Comparison of ENCODE assay signal across 13 mouse cellular contexts in genomic region chr6:41544381-41544924, GRCm38 (mm10). TPM values are rescaled to one million over a fixed set of nuclear protein-coding genes. Genes with fewer than 3 reads are reported as not detected.
DNase-seq lines count a peak whose midpoint lies in the region; ATAC-seq and TF ChIP-seq lines count a peak whose summit lies in the region.
"Had no signal": no experiment of that assay in that cellular context is flagged by ENCODE, and none has a peak within 500 bp of the region (broad histone marks: within the 10 kb centered on the region; RNA-seq: fewer than 3 reads in every experiment).

No protein-coding gene starts in this region.

- peak overlapping the region; percentile 10; the same call in 1 of the 2 replicates for H3K9ac ChIP-seq in heart, embryonic 16.5 days (ENCODE audit: low read length)
- H3K9ac ChIP-seq in hindbrain, postnatal 0 days (replicated peaks; ENCODE audit: low read length): no peak overlapping the region
- H3K9ac ChIP-seq in liver, embryonic 11.5 days (ENCODE audit: low read depth, low read length): no peak overlapping the region

- TF ChIP-seq POLR2A in brain, embryonic 14.5 days (IDR thresholded peaks at IDR 0.05; ENCODE audit: borderline replicate concordance, extremely low read depth, insufficient read depth, insufficient read length, poor library complexity, severe bottlenecking): no peak
- TF ChIP-seq POLR2A in small intestine, adult 2 months (IDR thresholded peaks at IDR 0.05; ENCODE audit: low read depth, low read length): no peak

- intact Hi-C loops in heart, postnatal 14 days (cut with DNase I): no loop called here

- no peak for ATAC-seq in heart, embryonic 16.5 days (replicated peaks; ENCODE audit: extremely low read depth, insufficient read depth, low FRiP score)
- peak; percentile 85 for ATAC-seq in hindbrain, postnatal 0 days
- ATAC-seq in liver, embryonic 11.5 days (replicated peaks; ENCODE audit: low FRiP score): no peak

- no peaks in the 10 kb centered on the region for H3K9me3 ChIP-seq in heart, embryonic 16.5 days (replicated peaks; ENCODE audit: control insufficient read depth, low read length)
- no peaks in the 10 kb centered on the region for H3K9me3 ChIP-seq in hindbrain, postnatal 0 days (ENCODE audit: low read length)
- H3K9me3 ChIP-seq in liver, embryonic 11.5 days (ENCODE audit: control insufficient read depth, low read length): no peaks in the 10 kb centered on the region
- H3K9me3 ChIP-seq: limb, embryonic 15.5 days had no signal

- H3K27ac ChIP-seq in heart, embryonic 16.5 days (ENCODE audit: low read length): no peak overlapping the region
- H3K27ac ChIP-seq in hindbrain, postnatal 0 days: no peak overlapping the region
- peak overlapping the region; percentile 49; the same call in 1 of the 2 replicates for H3K27ac ChIP-seq in small intestine, adult 2 months (ENCODE audit: insufficient read depth, low read depth, low read length)
- no peak overlapping the region for H3K27ac ChIP-seq in liver, embryonic 11.5 days (ENCODE audit: low read depth, low read length)
- H3K27ac ChIP-seq: limb, embryonic 15.5 days; macrophage had no signal

- no peak overlapping the region for H3K4me2 ChIP-seq in heart, embryonic 16.5 days (ENCODE audit: low read depth, low read length)
- H3K4me2 ChIP-seq in hindbrain, postnatal 0 days (ENCODE audit: low read depth, low read length): peak overlapping the region; percentile 71
- H3K4me2 ChIP-seq in liver, embryonic 11.5 days: no peak overlapping the region

- H3K4me3 ChIP-seq in heart, embryonic 16.5 days (ENCODE audit: low read length): peak overlapping the region; percentile 49
- no peak overlapping the region for H3K4me3 ChIP-seq in hindbrain, postnatal 0 days (ENCODE audit: low read length)
- H3K4me3 ChIP-seq in small intestine, adult 2 months (ENCODE audit: low read depth, low read length): no peak overlapping the region
- H3K4me3 ChIP-seq in liver, embryonic 11.5 days (ENCODE audit: low read depth, low read length): no peak overlapping the region

- no peaks in the 10 kb centered on the region for H3K36me3 ChIP-seq in heart, embryonic 16.5 days (ENCODE audit: control insufficient read depth, insufficient read depth)
- no peaks in the 10 kb centered on the region for H3K36me3 ChIP-seq in hindbrain, postnatal 0 days (ENCODE audit: insufficient read depth, low read length)
- no peaks in the 10 kb centered on the region for H3K36me3 ChIP-seq in small intestine, adult 2 months (ENCODE audit: control insufficient read depth, insufficient read depth, low read length)
- H3K36me3 ChIP-seq in liver, embryonic 11.5 days (ENCODE audit: control insufficient read depth, insufficient read depth, low read length): no peaks in the 10 kb centered on the region
- H3K36me3 ChIP-seq: limb, embryonic 15.5 days had no signal

- no peak for DNase-seq in heart, postnatal 14 days
- peak; percentile 70 for DNase-seq in brain, embryonic 14.5 days (ENCODE audit: low read depth)
- peak; percentile 50 for DNase-seq in hindbrain, postnatal 0 days (ENCODE audit: low spot score)
- no peak for DNase-seq in liver, embryonic 11.5 days (ENCODE audit: low spot score)
- DNase-seq in B cell, adult 2 months: no peak
- no peak for DNase-seq in cerebellum, adult 11 months
- DNase-seq: layer of hippocampus, adult 9-11 months had no signal

- H3K27me3 ChIP-seq in heart, embryonic 16.5 days (ENCODE audit: control insufficient read depth, insufficient read depth, low read length): no peaks in the 10 kb centered on the region
- no peaks in the 10 kb centered on the region for H3K27me3 ChIP-seq in hindbrain, postnatal 0 days (ENCODE audit: insufficient read depth, low read length)
- H3K27me3 ChIP-seq in small intestine, adult 2 months (ENCODE audit: control insufficient read depth, insufficient read depth, low read length): peaks cover 3% of the 10 kb centered on the region; the same call in 1 of the 2 replicates
- peaks cover 10% of the 10 kb centered on the region for H3K27me3 ChIP-seq in liver, embryonic 11.5 days (replicated peaks; ENCODE audit: control insufficient read depth, insufficient read depth, low read length)
- H3K27me3 ChIP-seq: CH12.LX had no signal

- TF ChIP-seq CTCF in brain, embryonic 14.5 days (IDR thresholded peaks at IDR 0.05; ENCODE audit: borderline replicate concordance, extremely low read depth, insufficient read depth, insufficient read length): no peak
- no peak for TF ChIP-seq CTCF in hindbrain, postnatal 0 days (IDR thresholded peaks at IDR 0.05; ENCODE audit: low read depth)
- no peak for TF ChIP-seq CTCF in small intestine, adult 2 months (IDR thresholded peaks at IDR 0.05; ENCODE audit: extremely low read depth, insufficient read length, insufficient replicate concordance, low read depth, low read length)

- no peaks in the 10 kb centered on the region for H3K4me1 ChIP-seq in heart, embryonic 16.5 days (ENCODE audit: control insufficient read depth, insufficient read depth, low read length)
- H3K4me1 ChIP-seq in hindbrain, postnatal 0 days (ENCODE audit: insufficient read depth, low read length): peaks cover 4% of the 10 kb centered on the region
- no peaks in the 10 kb centered on the region for H3K4me1 ChIP-seq in small intestine, adult 2 months (ENCODE audit: control insufficient read depth, insufficient read depth, insufficient read length, low read length)
- H3K4me1 ChIP-seq in liver, embryonic 11.5 days (replicated peaks; ENCODE audit: control insufficient read depth, insufficient read depth, low read length): 0 out of 2 replicates have a peak, but pooled peaks cover 3% of the 10 kb centered on the region

- whole genome bisulfite sequencing in heart, embryonic 16.5 days: 68% methylated on average over 5 of the region's 5 CpGs
- WGBS in hindbrain, postnatal 0 days: 51% methylated on average over 5 of the region's 5 CpGs
- 75% methylated on average over 5 of the region's 5 CpGs for WGBS in small intestine, adult 2 months
- WGBS in liver, embryonic 11.5 days: 81% methylated on average over 5 of the region's 5 CpGs

RNA-seq across cellular contexts. Expression of gene Prss2, which starts 22.9 kb away (rescaled TPM):
- 0.30 TPM in 1 of 2 replicates, not detected in the other for polyA plus RNA-seq in heart, embryonic 16.5 days (2015; fragmentation: Nextera tagmentation; extraction: Ambion mirVana)
- not detected for total RNA-seq in heart, postnatal 14 days (2021)
- 0.18 TPM in 1 of 2 replicates, not detected in the other for polyA plus RNA-seq in brain, embryonic 14.5 days (2012; rRNA removed)
- not detected in 2 replicates for total RNA-seq in hindbrain, postnatal 0 days (2014; rRNA removed)
- not detected in 2 replicates for polyA plus RNA-seq in hindbrain, postnatal 0 days (2015; fragmentation: Nextera tagmentation; extraction: Ambion mirVana)
- 73.6 and 36,591 TPM in 2 replicates for polyA plus RNA-seq in small intestine, adult 2 months (2012; rRNA removed)
- polyA plus RNA-seq in liver, embryonic 11.5 days (2014; fragmentation: Nextera tagmentation; extraction: Ambion mirVana): 0.22 TPM in 1 of 2 replicates, not detected in the other
- total RNA-seq: CH12.LX had no signal
- polyA plus RNA-seq: embryonic facial prominence, embryonic 11.5 days; limb, embryonic 15.5 days; macrophage had no signal

Comparison
In these comparisons a context has a peak if more than half of its experiments do, and no peak if none do; other contexts are left out.
1. DNase-seq: peak in brain, embryonic 14.5 days (single experiment) and hindbrain, postnatal 0 days (single experiment); none in heart, postnatal 14 days (0 of 2), liver, embryonic 11.5 days (single experiment), B cell, adult 2 months (0 of 2) and cerebellum, adult 11 months (single experiment).
2. RNA of gene Prss2, which starts 22.9 kb away (polyA plus RNA-seq): 73.6 to 36,591 TPM in small intestine, adult 2 months; 0.30 TPM in heart, embryonic 16.5 days, 0.22 TPM in liver, embryonic 11.5 days, 0.18 TPM in brain, embryonic 14.5 days and not detected in hindbrain, postnatal 0 days; every median in the first group is over 10 times any median in the second.